Mouse (Mus musculus): Measurements from ENCODE around the gene Syvn1. TPM values are rescaled to one million over a fixed set of nuclear protein-coding genes. Genes with fewer than 3 reads are reported as not detected.
A peak's percentile ranks its signal among the peaks of the same experiment; 100 is the strongest.

The Syvn1 gene
- polyA plus RNA-seq, 1 experiment from 2014 or later, result 23.8 TPM

GRCm38 (mm10) chr19:6045366-6046293 is 746 bp upstream of the Syvn1 start:
- ATAC-seq, result peak; percentile 55
- H3K27ac ChIP-seq, result peak overlapping the region; percentile 98
- H3K4me1 ChIP-seq, result peaks cover 27% of the 10 kb centered on the region
- H3K36me3 ChIP-seq (ENCODE audit: poor library complexity, severe bottlenecking), result peaks cover 26% of the 10 kb centered on the region
- H3K4me3 ChIP-seq, result peak overlapping the region; percentile 95
- WGBS, result 21% methylated on average over 20 of the region's 20 CpGs
- peak overlapping the region; percentile 99 for H3K4me2 ChIP-seq
- H3K9me3 ChIP-seq (replicated peaks), result no peaks in the 10 kb centered on the region
- peak overlapping the region; percentile 95 for H3K9ac ChIP-seq
- H3K27me3 ChIP-seq, result no peaks in the 10 kb centered on the region

- peak overlapping the region; percentile 95 for H3K9ac ChIP-seq
- no peaks in the 10 kb centered on the region for H3K9me3 ChIP-seq (replicated peaks)
- peaks cover 27% of the 10 kb centered on the region for H3K4me1 ChIP-seq
- 2% methylated on average over 39 of the region's 44 CpGs for WGBS
- H3K36me3 ChIP-seq (ENCODE audit: poor library complexity, severe bottlenecking), result peaks cover 43% of the 10 kb centered on the region
- no peaks in the 10 kb centered on the region for H3K27me3 ChIP-seq
- ATAC-seq, result peak; percentile 9
- peak overlapping the region; percentile 99 for H3K4me2 ChIP-seq
- H3K4me3 ChIP-seq, result peak overlapping the region; percentile 95
- peak overlapping the region; percentile 98 for H3K27ac ChIP-seq
Observed at GRCm38 (mm10) chr19:6047154-6047898, 950 bp downstream of the Syvn1 start.

GRCm38 (mm10) chr19:6047899-6048166 is 1.5 kb downstream of the Syvn1 start:
- Histone ChIP-seq H3K9me3 (replicated peaks) (no peaks in the 10 kb centered on the region), H3K27ac (no peak overlapping the region), H3K4me2 (peak overlapping the region; percentile 99), H3K4me1 (peaks cover 27% of the 10 kb centered on the region), H3K27me3 (no peaks in the 10 kb centered on the region), H3K36me3 (ENCODE audit: poor library complexity, severe bottlenecking) (peaks cover 48% of the 10 kb centered on the region), H3K9ac (peak overlapping the region; percentile 95), H3K4me3 (peak overlapping the region; percentile 95)
- 91% methylated on average over 8 of the region's 8 CpGs for WGBS
- ATAC-seq, result no peak

- Histone ChIP-seq H3K9me3 (replicated peaks) (no peaks in the 10 kb centered on the region), H3K9ac (no peak overlapping the region), H3K36me3 (ENCODE audit: poor library complexity, severe bottlenecking) (peaks cover 59% of the 10 kb centered on the region), H3K27ac (no peak overlapping the region), H3K4me2 (peak overlapping the region; percentile 99; the same call in 1 of the 2 replicates), H3K4me1 (peaks cover 27% of the 10 kb centered on the region), H3K4me3 (no peak overlapping the region; the same call in 1 of the 2 replicates), H3K27me3 (no peaks in the 10 kb centered on the region)
- 91% methylated on average over 11 of the region's 11 CpGs for WGBS
- no peak for ATAC-seq
Observed at GRCm38 (mm10) chr19:6048681-6049410, 2.5 kb downstream of the Syvn1 start.

- no peak overlapping the region for H3K4me3 ChIP-seq
- 87% methylated on average over 7 of the region's 7 CpGs for WGBS
- peaks cover 79% of the 10 kb centered on the region for H3K36me3 ChIP-seq (ENCODE audit: poor library complexity, severe bottlenecking)
- ATAC-seq, result no peak
- H3K27me3 ChIP-seq, result no peaks in the 10 kb centered on the region
- H3K27ac ChIP-seq, result no peak overlapping the region
- no peak overlapping the region for H3K4me2 ChIP-seq
- H3K9ac ChIP-seq, result no peak overlapping the region
- peaks cover 25% of the 10 kb centered on the region for H3K4me1 ChIP-seq
- no peaks in the 10 kb centered on the region for H3K9me3 ChIP-seq (replicated peaks)
Observed at GRCm38 (mm10) chr19:6052516-6052915, 6.1 kb downstream of the Syvn1 start.

GRCm38 (mm10) chr19:6054296-6054695 is 7.9 kb downstream of the Syvn1 start:
- Histone ChIP-seq H3K9ac (no peak overlapping the region), H3K4me2 (no peak overlapping the region), H3K4me3 (no peak overlapping the region), H3K9me3 (replicated peaks) (no peaks in the 10 kb centered on the region), H3K4me1 (peaks cover 21% of the 10 kb centered on the region), H3K27me3 (no peaks in the 10 kb centered on the region), H3K27ac (no peak overlapping the region), H3K36me3 (ENCODE audit: poor library complexity, severe bottlenecking) (peaks cover 73% of the 10 kb centered on the region)
- 88% methylated on average over 5 of the region's 5 CpGs for WGBS
- ATAC-seq, result no peak

- WGBS, result 43% methylated on average over 4 of the region's 4 CpGs
- Histone ChIP-seq H3K36me3 (ENCODE audit: poor library complexity, severe bottlenecking) (peaks cover 60% of the 10 kb centered on the region), H3K27ac (no peak overlapping the region), H3K4me1 (peaks cover 28% of the 10 kb centered on the region), H3K9ac (peak overlapping the region; percentile 95), H3K9me3 (replicated peaks) (no peaks in the 10 kb centered on the region), H3K4me3 (peak overlapping the region; percentile 87), H3K27me3 (no peaks in the 10 kb centered on the region), H3K4me2 (peak overlapping the region; percentile 81)
- ATAC-seq, result no peak
Observed at GRCm38 (mm10) chr19:6056696-6057095, 10.3 kb downstream of the Syvn1 start.

GRCm38 (mm10) chr19:6057313-6058096 is 11.1 kb downstream of the Syvn1 start, which contains the start of the genes Mrpl49 and Fau:
Gene Mrpl49 (minus strand): TSS chr19:6057785.
Gene Fau (plus strand): TSS chr19:6057844.
- Histone ChIP-seq H3K27me3 (no peaks in the 10 kb centered on the region), H3K4me3 (peak within 1 kb of the TSS; percentile 87), H3K9me3 (replicated peaks) (no peaks in the 10 kb centered on the region), H3K9ac (peak within 1 kb of the TSS; percentile 95), H3K4me2 (peak within 1 kb of the TSS; percentile 86), H3K36me3 (ENCODE audit: poor library complexity, severe bottlenecking) (peaks cover 52% of the 10 kb centered on the region), H3K4me1 (peaks cover 37% of the 10 kb centered on the region), H3K27ac (peak within 1 kb of the TSS; percentile 70)
- ATAC-seq, result peak; percentile 88
- under 1% methylated on average over 61 of the region's 63 CpGs for WGBS

GRCm38 (mm10) chr19:6058513-6058912 is 12.1 kb downstream of the Syvn1 start:
- Histone ChIP-seq H3K27ac (no peak overlapping the region), H3K4me3 (peak overlapping the region; percentile 87), H3K9ac (peak overlapping the region; percentile 95), H3K9me3 (replicated peaks) (no peaks in the 10 kb centered on the region), H3K4me2 (peak overlapping the region; percentile 86), H3K4me1 (peaks cover 47% of the 10 kb centered on the region), H3K36me3 (ENCODE audit: poor library complexity, severe bottlenecking) (peaks cover 42% of the 10 kb centered on the region), H3K27me3 (no peaks in the 10 kb centered on the region)
- WGBS, result 44% methylated on average over 5 of the region's 5 CpGs
- no peak for ATAC-seq

GRCm38 (mm10) chr19:6058966-6059365 is 12.6 kb downstream of the Syvn1 start:
- Histone ChIP-seq H3K36me3 (ENCODE audit: poor library complexity, severe bottlenecking) (peaks cover 37% of the 10 kb centered on the region), H3K9me3 (replicated peaks) (no peaks in the 10 kb centered on the region), H3K27ac (no peak overlapping the region), H3K4me2 (peak overlapping the region; percentile 86), H3K27me3 (no peaks in the 10 kb centered on the region), H3K4me1 (peaks cover 47% of the 10 kb centered on the region), H3K4me3 (peak overlapping the region; percentile 87), H3K9ac (peak overlapping the region; percentile 95)
- ATAC-seq, result no peak
- WGBS, result 91% methylated on average over 5 of the region's 5 CpGs

GRCm38 (mm10) chr19:6061021-6061533 is 14.7 kb downstream of the Syvn1 start, which contains the start of gene Znhit2:
Gene Znhit2 (plus strand): TSS chr19:6061192.
- Histone ChIP-seq H3K4me1 (peaks cover 51% of the 10 kb centered on the region), H3K4me2 (peak within 1 kb of the TSS; percentile 100), H3K27ac (peak within 1 kb of the TSS; percentile 97), H3K27me3 (no peaks in the 10 kb centered on the region), H3K4me3 (peak within 1 kb of the TSS; percentile 89), H3K9me3 (replicated peaks) (no peaks in the 10 kb centered on the region), H3K36me3 (ENCODE audit: poor library complexity, severe bottlenecking) (peaks cover 18% of the 10 kb centered on the region), H3K9ac (peak within 1 kb of the TSS; percentile 99)
- 1% methylated on average over 58 of the region's 58 CpGs for WGBS
- peak; percentile 63 for ATAC-seq

Data from forebrain, embryonic 13.5 days (tissue).